Mouse (Mus musculus) limb, embryonic 14.5 days (tissue): ENCODE data around the gene Gm20388. TPM values are rescaled to one million over a fixed set of nuclear protein-coding genes. Genes with fewer than 3 reads are reported as not detected.
A peak's percentile ranks its signal among the peaks of the same experiment; 100 is the strongest.

Experiments used
- ATAC-seq: fragments of 200-750 bp; cut with Nextera tagmentation; 2 replicates; pipeline ENCODE4 v1.8.0; 2017; ENCODE audit warnings: low read depth, moderate number of reproducible peaks, moderate TSS enrichment; ENCODE audit not compliant: low FRiP score
- DNase-seq: peaks from one replicate; pipeline ENCODE4 v3.0.0-alpha.2; 2015; ENCODE audit warnings: low spot score
- H3K27ac ChIP-seq: fragments of 300-500 bp; sonication (generic); replicated peaks from 2 replicates; pipeline ENCODE4 v1.5.1; 2014; ENCODE audit warnings: low read depth, mild to moderate bottlenecking, low read length, moderate library complexity, mixed read lengths
- H3K27me3 ChIP-seq: fragments of 300-500 bp; sonication (generic); 2 replicates; pipeline ENCODE4 v1.6.1; 2014; ENCODE audit warnings: low read length, mixed read lengths; ENCODE audit not compliant: control insufficient read depth, insufficient read depth
- H3K36me3 ChIP-seq: fragments of 300-500 bp; sonication (generic); 2 replicates; pipeline ENCODE4 v1.6.1; 2014; ENCODE audit warnings: mild to moderate bottlenecking, low read length, moderate library complexity, mixed read lengths; ENCODE audit not compliant: control insufficient read depth, insufficient read depth
- H3K4me1 ChIP-seq: fragments of 300-500 bp; sonication (generic); 2 replicates; pipeline ENCODE4 v1.6.1; 2014; ENCODE audit warnings: antibody characterized with exemption, low read length, mixed read lengths; ENCODE audit not compliant: control insufficient read depth, insufficient read depth
- H3K4me2 ChIP-seq: fragments of 300-500 bp; sonication (generic); replicated peaks from 2 replicates; pipeline ENCODE4 v1.6.1; 2014; ENCODE audit warnings: low read depth, mild to moderate bottlenecking, low read length, moderate library complexity; ENCODE audit not compliant: severe bottlenecking
- H3K4me3 ChIP-seq: fragments of 300-500 bp; sonication (generic); replicated peaks from 2 replicates; pipeline ENCODE4 v1.5.1; 2014; ENCODE audit warnings: low read length
- H3K9ac ChIP-seq: fragments of 300-500 bp; sonication (generic); 2 replicates; pipeline ENCODE4 v1.6.1; 2014; ENCODE audit warnings: mild to moderate bottlenecking, low read depth, low read length, moderate library complexity; ENCODE audit not compliant: severe bottlenecking
- H3K9me3 ChIP-seq: fragments of 300-500 bp; sonication (generic); 2 replicates; pipeline ENCODE4 v1.6.1; 2016; ENCODE audit warnings: low read length; ENCODE audit not compliant: control insufficient read depth
- POLR2A ChIP-seq: fragments of 200-500 bp; IDR thresholded peaks from 2 replicates; pipeline ENCODE4 v1.8.0; 2012; ENCODE audit warnings: inconsistent platforms, mild to moderate bottlenecking, moderate library complexity, borderline replicate concordance; ENCODE audit not compliant: insufficient read depth, insufficient read length; ENCODE audit errors: extremely low read depth
- WGBS: fragments of 180-500 bp; shearing (Covaris S2); extraction: QIAGEN DNeasy Blood & Tissue Kit; methylation state at CpG from one replicate; pipeline ENCODE4 v1.1.7; 2014; 5-methylcytosine and 5-hydroxymethylcytosine counted together
- polyA plus RNA-seq, 2 experiments: library from polyadenylated mRNA; depleted of rRNA in 1 of 2; stranded (reverse) in 1 of 2; unstranded in 1 of 2; fragments of >200 nt; fragmentation: Nextera tagmentation in 1 of 2; extraction: Ambion mirVana in 1 of 2; gene quantifications; 2 replicates each; pipeline versions ENCODE4 v1.2.1 to v1.2.3; 2012 to 2014

Gm20388 gene
- polyA plus RNA-seq, 2 experiments = 1.9 to 49.9 TPM

DNA sequence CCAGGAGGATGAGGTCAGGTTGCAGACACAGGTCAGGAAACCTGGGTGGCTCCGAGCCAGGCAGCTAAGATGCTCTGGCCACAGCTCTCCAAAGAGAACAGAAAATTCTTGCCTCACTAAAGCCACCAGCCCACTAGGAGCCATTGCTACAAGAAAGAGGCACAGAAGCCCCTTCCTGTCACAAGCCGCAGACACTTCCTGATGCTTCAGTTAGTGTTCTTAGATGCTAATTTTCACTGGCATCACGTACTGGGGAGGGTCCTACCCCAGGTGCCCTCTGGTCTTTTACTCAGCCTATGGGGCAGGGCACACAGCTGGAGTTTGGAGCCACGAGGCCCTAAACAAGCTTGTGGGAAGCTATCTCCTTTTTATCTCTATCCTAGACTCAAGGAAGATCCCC, 2685.4 kb downstream of the Gm20388 start:
- Histone ChIP-seq H3K9me3 (no peaks in the 10 kb centered on the region), H3K27me3 (no peaks in the 10 kb centered on the region), H3K4me3 (no peak overlapping the region), H3K27ac (no peak overlapping the region), H3K36me3 (peaks cover 4% of the 10 kb centered on the region; the same call in 1 of the 2 replicates), H3K4me1 (no peaks in the 10 kb centered on the region), H3K9ac (no peak overlapping the region), H3K4me2 (no peak overlapping the region)
- no peak for ATAC-seq
- no peak for DNase-seq
- no peak for TF ChIP-seq POLR2A
- whole genome bisulfite sequencing = 53% methylated on average over 4 of the region's 4 CpGs

- no peaks in the 10 kb centered on the region for H3K9me3 ChIP-seq
- ATAC-seq = no peak
These were observed 2690.0 kb downstream of the Gm20388 start for GRCm38 (mm10) chr8:122600666-122601065.

GRCm38 (mm10) chr8:122604640-122605039, 2694.0 kb downstream of the Gm20388 start:
- DNase-seq = no peak
- H3K9me3 ChIP-seq = no peaks in the 10 kb centered on the region

More at GRCm38 (mm10) chr8:122600666-122601065, 2690.0 kb downstream of the Gm20388 start:
- no peak for TF ChIP-seq POLR2A
- no peaks in the 10 kb centered on the region for H3K4me1 ChIP-seq
- WGBS = 87% methylated on average over 9 of the region's 9 CpGs
- no peak for DNase-seq
- H3K4me2 ChIP-seq = no peak overlapping the region
- no peak overlapping the region for H3K4me3 ChIP-seq
- H3K27ac ChIP-seq = no peak overlapping the region
- H3K9ac ChIP-seq = no peak overlapping the region
- H3K36me3 ChIP-seq = no peaks in the 10 kb centered on the region; the same call in 1 of the 2 replicates
- H3K27me3 ChIP-seq = no peaks in the 10 kb centered on the region

DNA sequence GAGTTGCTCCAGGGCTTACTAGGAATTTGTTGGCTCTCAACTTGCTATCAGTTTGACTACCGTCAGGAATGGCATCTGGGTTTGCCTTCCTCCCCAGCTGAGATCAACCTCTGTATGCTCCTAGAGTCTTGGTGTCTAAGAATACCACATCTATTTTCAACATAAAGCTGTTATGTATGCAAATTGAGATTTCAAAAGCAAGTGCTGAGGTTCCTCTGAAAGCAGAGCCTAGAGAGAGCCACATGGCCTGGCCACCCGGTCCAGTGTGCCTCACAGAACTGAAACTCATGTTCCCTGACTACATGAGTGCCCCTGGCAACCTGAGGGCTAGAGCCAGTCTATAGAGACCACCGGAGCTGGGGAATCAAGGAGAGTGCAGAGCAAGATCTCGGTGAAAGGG, 2694.7 kb downstream of the Gm20388 start:
- H3K9me3 ChIP-seq = no peaks in the 10 kb centered on the region
- ATAC-seq (no peak), DNase-seq (no peak)
- H3K36me3 ChIP-seq = no peaks in the 10 kb centered on the region
- H3K4me2 ChIP-seq = no peak overlapping the region
- H3K27ac ChIP-seq = no peak overlapping the region
- H3K27me3 ChIP-seq = no peaks in the 10 kb centered on the region
- no peaks in the 10 kb centered on the region for H3K4me1 ChIP-seq
- 75% methylated on average over 4 of the region's 4 CpGs for WGBS
- no peak overlapping the region for H3K9ac ChIP-seq
- no peak overlapping the region for H3K4me3 ChIP-seq
- TF ChIP-seq POLR2A = no peak

More at GRCm38 (mm10) chr8:122604640-122605039, 2694.0 kb downstream of the Gm20388 start:
- no peak for TF ChIP-seq POLR2A
- ATAC-seq = no peak
- no peak overlapping the region for H3K4me3 ChIP-seq
- H3K27ac ChIP-seq = no peak overlapping the region
- no peaks in the 10 kb centered on the region for H3K4me1 ChIP-seq
- H3K9ac ChIP-seq = no peak overlapping the region
- WGBS = 31% methylated on average over 1 of the region's 1 CpGs
- H3K27me3 ChIP-seq = no peaks in the 10 kb centered on the region
- no peak overlapping the region for H3K4me2 ChIP-seq
- H3K36me3 ChIP-seq = no peaks in the 10 kb centered on the region

DNA sequence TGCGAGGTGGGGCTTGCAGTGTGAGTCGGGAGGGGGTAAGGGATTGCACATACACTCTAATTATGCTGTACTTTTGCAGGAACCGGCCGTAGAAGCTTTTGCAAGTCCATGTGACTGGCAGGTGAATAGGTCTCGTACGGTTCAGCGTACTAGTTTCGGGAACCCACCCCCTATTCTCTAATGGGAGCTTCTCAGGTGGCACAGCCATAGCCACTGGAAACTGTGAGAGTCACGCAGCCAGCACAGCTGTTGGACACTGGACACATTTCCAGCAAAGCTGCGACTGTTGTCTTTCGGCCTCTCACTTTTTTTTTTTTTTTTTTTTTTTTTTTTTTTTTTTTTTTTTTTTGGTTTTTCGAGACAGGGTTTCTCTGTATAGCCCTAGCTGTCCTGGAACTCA, 2696.2 kb downstream of the Gm20388 start:
- Histone ChIP-seq H3K4me1 (peaks cover 5% of the 10 kb centered on the region), H3K9me3 (no peaks in the 10 kb centered on the region), H3K4me3 (no peak overlapping the region), H3K9ac (no peak overlapping the region), H3K27me3 (no peaks in the 10 kb centered on the region), H3K4me2 (no peak overlapping the region), H3K36me3 (no peaks in the 10 kb centered on the region), H3K27ac (no peak overlapping the region)
- 77% methylated on average over 11 of the region's 12 CpGs for WGBS
- no peak for TF ChIP-seq POLR2A
- ATAC-seq = no peak
- DNase-seq = no peak

- DNase-seq (no peak), ATAC-seq (no peak)
- TF ChIP-seq POLR2A = no peak
- Histone ChIP-seq H3K9ac (no peak overlapping the region), H3K4me1 (peaks cover 13% of the 10 kb centered on the region), H3K4me3 (peak overlapping the region; percentile 76; the same call in 1 of the 2 replicates), H3K27me3 (no peaks in the 10 kb centered on the region), H3K9me3 (no peaks in the 10 kb centered on the region), H3K27ac (no peak overlapping the region), H3K36me3 (peaks cover 7% of the 10 kb centered on the region; the same call in 1 of the 2 replicates), H3K4me2 (peak overlapping the region; percentile 87)
- WGBS = 64% methylated on average over 4 of the region's 4 CpGs
These were observed 2699.6 kb downstream of the Gm20388 start for GRCm38 (mm10) chr8:122610209-122610608.
